21 mouse cellular contexts compared by ENCODE assay signal in the genomic region with DNA sequence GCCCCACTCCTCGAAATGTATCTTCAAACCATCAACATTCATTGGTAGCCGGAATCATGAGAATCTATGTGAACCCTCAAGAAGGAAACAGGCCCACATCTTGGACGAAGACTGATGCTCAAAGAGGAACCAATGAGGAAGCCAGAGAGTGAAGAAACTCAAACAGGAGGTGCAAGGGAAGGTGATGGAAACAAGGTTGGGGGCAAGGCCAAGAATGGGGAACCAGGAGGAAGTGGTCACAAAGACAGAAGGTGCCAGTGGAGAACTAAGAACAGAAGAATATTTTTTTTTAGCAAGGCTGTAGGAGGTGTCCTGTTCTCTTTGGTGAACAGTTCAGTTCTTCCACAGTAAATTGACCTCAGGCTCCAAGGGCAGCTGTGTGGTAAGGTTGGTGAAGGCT. TPM values are rescaled to one million over a fixed set of nuclear protein-coding genes. Genes with fewer than 3 reads are reported as not detected.
A peak's percentile ranks its signal among the peaks of the same experiment; 100 is the strongest.
DNase-seq lines count a peak whose midpoint lies in the region; ATAC-seq and TF ChIP-seq lines count a peak whose summit lies in the region.
"Had no signal": no experiment of that assay in that cellular context is flagged by ENCODE, and none has a peak within 500 bp of the region (broad histone marks: within the 10 kb centered on the region; RNA-seq: fewer than 3 reads in every experiment).

No protein-coding gene starts in this region.

- TF ChIP-seq CTCF in heart, adult 2 months (IDR thresholded peaks at IDR 0.05) = no peak

- no peaks in the 10 kb centered on the region for H3K36me3 ChIP-seq in heart, adult 2 months (ENCODE audit: control insufficient read depth, insufficient read depth, low read length)
- H3K36me3 ChIP-seq: embryonic facial prominence, embryonic 10.5 days; heart, embryonic 12.5 days; hindbrain, embryonic 15.5 days had no signal

- no peak overlapping the region for H3K27ac ChIP-seq in heart, adult 2 months
- H3K27ac ChIP-seq: embryonic facial prominence, embryonic 10.5 days; forebrain, embryonic 13.5 days; hindbrain, embryonic 15.5 days had no signal

- intact Hi-C loops in heart, adult 2 months (cut with DNase I) = no loop called here

- DNase-seq in heart, adult 11 months = peak; percentile 53
- no peak for DNase-seq in heart, adult 8-10 months (ENCODE audit: low spot score)
- DNase-seq in c-Kit-positive CD71-positive TER-119-positive erythroid progenitor cells, embryonic 14.5 days (ENCODE audit: low spot score) = no peak
- DNase-seq in layer of hippocampus, postnatal 10 days (ENCODE audit: low spot score in 2 of 2) = no peak
- DNase-seq in heart, adult 2 months = no peak
- DNase-seq: adrenal gland, adult 8-10 months; cerebellum, adult 11-12 months; cerebellum, adult 9-10 months; cerebellum, postnatal 25 days; forebrain, postnatal 0 days; gastrocnemius, postnatal 14 days; heart, adult 18-20 months had no signal

- H3K79me2 ChIP-seq in heart, adult 2 months (replicated peaks; ENCODE audit: control insufficient read depth, insufficient read depth, low read length) = no peaks in the 10 kb centered on the region

- H3K4me1 ChIP-seq in heart, adult 2 months (ENCODE audit: control insufficient read depth, insufficient read depth, low read length) = no peaks in the 10 kb centered on the region
- H3K4me1 ChIP-seq: embryonic facial prominence, embryonic 10.5 days; forebrain, embryonic 13.5 days; heart, embryonic 12.5 days; hindbrain, embryonic 15.5 days had no signal

- no peak for TF ChIP-seq POLR2A in heart, adult 2 months (IDR thresholded peaks at IDR 0.05; ENCODE audit: insufficient read depth, low read depth, low read length)

- no peaks in the 10 kb centered on the region for H3K27me3 ChIP-seq in heart, adult 2 months (ENCODE audit: control insufficient read depth, insufficient read depth, low read length)
- H3K27me3 ChIP-seq: forebrain, embryonic 13.5 days; heart, embryonic 12.5 days; hindbrain, embryonic 15.5 days had no signal

- WGBS in heart, adult 2 months = 76% methylated on average over 3 of the region's 3 CpGs

- TF ChIP-seq EP300 in heart, adult 2 months (IDR thresholded peaks at IDR 0.05; ENCODE audit: insufficient read depth, low read depth, low read length) = no peak

- ATAC-seq in hematopoietic stem cell, adult 5-6 weeks (replicated peaks in 1 of 2; ENCODE audit: insufficient read depth in 1 of 2, low FRiP score in 2 of 2, low TSS enrichment in 1 of 2, low read depth in 1 of 2, poor library complexity in 2 of 2, severe bottlenecking in 2 of 2) = peak; percentile 84 to 87
- ATAC-seq in monocyte, adult 5-6 weeks (replicated peaks; ENCODE audit: insufficient number of reproducible peaks, low FRiP score, low TSS enrichment, poor library complexity, severe bottlenecking) = 0 out of 2 replicates have a peak, but pooled peaks have one; percentile 23
- ATAC-seq: forebrain, embryonic 13.5 days; forebrain, postnatal 0 days; inflammation-experienced regulatory T-cells, adult 6 months; intestine, postnatal 0 days had no signal

- no peak overlapping the region for H3K9ac ChIP-seq in heart, adult 2 months (ENCODE audit: low read depth, low read length)
- H3K9ac ChIP-seq: forebrain, embryonic 13.5 days; forebrain, postnatal 0 days; heart, embryonic 12.5 days; hindbrain, embryonic 15.5 days had no signal

- no peak overlapping the region for H3K4me3 ChIP-seq in heart, adult 2 months
- H3K4me3 ChIP-seq: embryonic facial prominence, embryonic 10.5 days; forebrain, embryonic 13.5 days; heart, embryonic 12.5 days; hindbrain, embryonic 15.5 days had no signal

RNA-seq across cellular contexts. Expression of a gene that starts 38.0 kb away (rescaled TPM):
- 1 to 10 TPM in 1 of 4 experiments, under 1 TPM in 3; 0.37 to 1.6 (median 0.87) TPM for total RNA-seq in heart, adult 8-10 months (2022)
- total RNA-seq in hematopoietic stem cell, adult 5-6 weeks (2017) = 6.5 and 17.5 TPM in 2 replicates
- 3.8 to 19.9 TPM (median 18.4 TPM) in 3 replicates for total RNA-seq in monocyte, adult 5-6 weeks (2017)
- under 1 TPM; 0.21 to 0.25 TPM for total RNA-seq in layer of hippocampus, postnatal 10 days (2021)
- total RNA-seq in heart, adult 2 months (2021) = 1 to 10 TPM; 1.1 to 1.8 TPM
- 0.35 and 0.67 TPM in 2 replicates for polyA plus RNA-seq in heart, adult 2 months (2012; rRNA removed)
- total RNA-seq: ES-E14 had no signal
- polyA plus RNA-seq: forebrain, embryonic 13.5 days; hindbrain, embryonic 15.5 days had no signal
